Mouse (Mus musculus) c-Kit-negative CD71-positive TER-119-positive erythroid progenitor cells, embryonic 14.5 days (primary cell): ENCODE results near the gene Grm5.

ENCODE experiments used
- DNase-seq: peaks from one replicate; pipeline ENCODE4 v3.0.0-alpha.2; 2013; ENCODE audit warnings: low read depth, low spot score

Grm5 gene

DNA sequence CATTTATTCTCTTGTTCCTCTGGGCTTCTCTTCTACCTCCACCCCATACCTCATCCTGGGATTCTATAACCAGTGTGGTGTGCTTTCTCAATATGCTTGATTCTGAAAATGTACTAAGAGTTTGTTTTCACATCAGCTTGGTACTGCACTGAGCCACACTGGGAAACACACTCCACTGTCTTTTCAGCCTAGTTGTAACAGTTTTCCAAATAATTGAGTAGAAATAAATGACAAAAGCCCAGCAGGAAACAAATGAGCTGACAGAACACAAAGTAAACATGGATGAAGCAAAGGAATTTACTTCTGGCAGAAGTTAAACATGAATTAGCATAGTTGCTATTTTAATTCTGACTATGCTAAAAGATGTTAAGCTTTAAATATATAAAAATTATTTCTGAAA lies 262.1 kb downstream of the Grm5 start:
- no peak for DNase-seq

DNA sequence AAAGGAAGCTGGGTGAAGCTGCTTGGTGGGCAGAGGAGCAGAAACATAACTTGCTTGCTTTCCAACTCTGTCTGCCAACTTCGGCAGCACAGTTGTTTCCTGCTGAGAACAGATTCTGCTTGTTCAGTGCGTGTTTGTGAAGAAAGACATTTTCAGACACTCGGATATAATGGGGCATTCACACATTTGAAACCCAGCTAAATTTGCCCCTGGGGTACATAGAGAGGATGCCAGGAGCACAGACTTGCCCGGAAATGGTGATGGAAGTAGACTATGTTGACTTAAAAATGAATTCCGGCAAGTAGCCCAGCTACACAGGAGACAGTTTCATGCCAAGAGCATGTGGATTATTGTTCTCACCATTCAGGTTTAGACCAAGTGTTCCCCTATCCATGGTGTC lies 342.0 kb downstream of the Grm5 start:
- no peak for DNase-seq

DNA sequence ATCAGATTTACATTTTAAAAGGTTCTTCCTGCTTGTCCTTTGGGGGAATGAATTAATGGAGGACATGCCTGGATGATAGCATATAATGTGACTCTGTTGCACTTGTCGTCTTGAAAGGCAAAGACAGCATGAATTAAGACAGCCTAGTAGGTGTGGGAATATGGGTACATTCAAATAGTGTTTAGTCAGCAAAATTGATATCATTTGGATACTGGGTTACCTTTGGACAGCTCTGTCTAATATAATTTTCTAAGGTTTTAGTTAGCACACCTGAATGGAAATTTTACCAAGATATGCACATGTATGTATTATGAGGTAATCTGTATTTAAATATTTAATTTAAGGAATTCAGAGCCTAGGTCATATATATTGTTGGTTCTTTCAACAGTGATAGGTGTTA lies 353.4 kb downstream of the Grm5 start:
- DNase-seq: no peak

DNA sequence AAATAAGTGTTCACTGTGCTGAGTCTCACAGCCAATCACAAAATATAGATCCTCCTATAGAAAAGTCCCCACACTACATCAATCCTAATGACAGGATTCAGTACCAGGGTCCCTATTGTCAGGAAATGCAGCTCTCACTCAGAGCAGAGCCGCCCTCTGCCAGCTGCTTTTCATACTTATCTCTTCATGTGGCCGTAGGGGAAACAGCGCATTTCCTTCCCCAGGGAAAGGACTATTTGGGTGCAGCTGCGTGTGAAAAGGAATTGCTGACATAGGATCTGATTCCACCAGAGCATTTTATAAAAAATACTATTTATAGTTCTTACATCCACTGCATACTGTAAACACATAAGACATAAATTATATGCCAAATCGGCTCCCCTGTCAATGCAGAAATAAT lies 354.3 kb downstream of the Grm5 start:
- DNase-seq: no peak

DNA sequence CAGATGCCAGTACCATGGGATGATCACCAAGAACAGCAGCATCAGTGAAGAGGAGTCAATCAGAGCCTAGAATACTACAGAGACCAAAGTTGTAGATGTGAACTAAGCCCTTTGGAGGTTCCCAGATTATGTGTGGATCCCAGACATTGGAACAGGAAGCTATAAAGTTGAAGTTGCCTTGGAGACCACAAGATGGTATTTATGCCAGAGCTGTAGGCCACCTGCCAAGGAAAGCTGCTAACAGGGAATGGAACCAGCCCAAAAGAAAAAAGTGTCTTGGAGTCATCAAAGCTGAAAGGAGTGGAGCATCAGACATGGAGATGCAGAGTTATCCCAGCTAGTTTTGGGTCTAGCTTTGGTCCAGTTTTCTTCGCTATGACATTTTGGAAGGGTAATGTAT lies 366.2 kb downstream of the Grm5 start:
- no peak for DNase-seq

DNA sequence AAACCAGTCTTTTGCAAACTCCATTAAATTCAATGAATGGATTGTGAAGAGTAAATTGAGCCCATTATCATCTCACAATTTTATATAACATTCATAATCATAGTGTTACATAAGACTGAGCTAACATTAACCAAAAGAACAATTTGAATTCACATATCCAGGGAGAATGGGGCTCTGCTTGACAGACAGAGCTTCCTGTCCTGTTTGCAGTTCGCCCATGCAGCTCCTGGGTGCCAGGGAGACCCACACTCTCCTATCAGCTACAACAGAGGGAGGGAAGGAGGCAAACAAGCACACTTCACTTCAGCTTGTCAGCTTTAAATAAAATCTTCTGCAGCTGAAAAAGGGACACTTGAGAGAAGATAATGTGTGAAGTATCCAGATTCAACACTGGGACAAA lies 389.2 kb downstream of the Grm5 start:
- no peak for DNase-seq

DNA sequence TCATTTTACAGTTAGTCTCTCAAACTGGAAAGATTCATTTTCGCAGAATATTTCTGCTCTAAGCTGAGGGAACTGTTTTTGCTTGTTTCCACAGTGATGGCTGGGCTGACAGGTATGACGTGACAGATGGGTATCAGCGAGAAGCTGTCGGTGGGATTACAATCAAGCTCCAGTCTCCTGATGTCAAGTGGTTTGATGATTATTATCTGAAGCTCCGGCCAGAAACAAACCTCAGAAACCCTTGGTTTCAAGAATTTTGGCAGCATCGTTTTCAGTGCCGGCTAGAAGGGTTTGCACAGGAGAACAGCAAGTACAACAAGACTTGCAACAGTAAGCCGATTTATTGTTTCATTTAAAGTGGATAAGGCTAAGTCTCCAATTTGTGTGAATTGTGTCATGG lies 391.1 kb downstream of the Grm5 start:
- DNase-seq: no peak

DNA sequence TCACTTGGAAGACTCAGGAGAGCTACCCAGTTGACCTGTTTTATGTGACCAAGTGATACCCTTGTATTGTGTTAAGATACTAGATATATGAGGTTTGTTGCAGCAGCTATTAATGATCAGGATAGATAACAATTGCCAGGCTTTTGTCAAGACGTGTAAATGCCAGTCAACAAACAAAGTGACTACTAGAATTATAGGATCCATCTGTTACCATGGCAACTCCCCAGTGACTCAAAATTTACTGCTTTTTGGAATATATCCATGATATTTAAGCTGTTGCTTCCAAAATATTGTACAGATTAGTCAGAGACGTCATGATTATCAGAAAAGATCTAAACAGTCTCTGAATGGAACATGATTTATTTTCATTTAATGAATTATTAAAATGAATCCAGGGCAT lies 399.5 kb downstream of the Grm5 start:
- DNase-seq: no peak

DNA sequence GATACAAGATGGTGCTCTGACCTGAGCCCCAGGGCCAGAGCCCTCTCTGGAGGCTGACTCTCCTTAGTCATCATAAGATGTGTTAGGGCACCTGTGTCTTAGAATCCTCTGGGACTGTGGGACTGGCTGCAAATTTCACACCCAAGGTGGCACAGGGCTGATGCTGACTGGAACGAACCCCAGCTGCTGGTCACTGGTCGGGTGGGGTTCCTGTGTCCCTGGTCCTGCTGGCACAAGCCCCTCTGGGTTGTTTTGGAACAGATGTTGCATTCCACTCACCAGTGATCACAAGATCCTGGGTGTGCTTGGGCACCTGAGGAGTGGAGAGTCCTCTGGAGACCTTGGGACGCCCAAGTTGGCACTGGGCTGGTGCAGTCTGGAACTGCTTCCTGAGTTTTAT lies 430.5 kb downstream of the Grm5 start:
- DNase-seq: no peak

DNA sequence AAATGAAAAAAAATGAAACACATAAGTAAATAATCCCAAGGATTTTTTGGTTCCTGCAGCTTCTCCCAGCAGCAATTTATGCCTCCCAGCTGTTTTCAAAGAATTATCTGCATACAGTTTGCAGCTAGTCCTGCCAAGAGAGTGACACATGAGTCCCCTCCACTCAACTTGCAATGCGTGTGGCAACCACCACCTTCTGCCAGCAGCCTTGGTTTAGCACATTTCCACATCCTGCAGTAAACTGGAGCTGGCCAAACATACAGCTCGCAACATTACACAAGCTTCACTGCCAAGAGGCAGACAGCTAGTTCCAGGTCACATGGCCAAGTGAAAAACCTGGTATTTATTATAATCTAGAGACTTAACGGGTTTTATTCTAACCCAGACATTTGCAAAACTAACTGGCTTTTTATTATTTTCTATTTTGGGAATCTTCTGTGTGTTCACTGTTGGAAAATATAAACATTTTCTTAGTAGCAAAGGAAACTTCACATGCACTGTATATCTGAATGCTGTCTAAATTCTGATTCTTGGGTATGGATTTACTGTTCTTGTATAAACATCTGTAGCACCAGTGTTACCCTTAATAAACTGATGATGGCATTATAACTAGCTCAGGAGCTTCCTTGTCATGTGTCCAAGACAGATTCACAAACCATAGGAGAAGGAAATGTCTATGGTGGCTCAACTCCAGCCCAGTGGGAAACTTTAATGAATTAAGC lies 443.6 kb downstream of the Grm5 start:
- DNase-seq: no peak

DNA sequence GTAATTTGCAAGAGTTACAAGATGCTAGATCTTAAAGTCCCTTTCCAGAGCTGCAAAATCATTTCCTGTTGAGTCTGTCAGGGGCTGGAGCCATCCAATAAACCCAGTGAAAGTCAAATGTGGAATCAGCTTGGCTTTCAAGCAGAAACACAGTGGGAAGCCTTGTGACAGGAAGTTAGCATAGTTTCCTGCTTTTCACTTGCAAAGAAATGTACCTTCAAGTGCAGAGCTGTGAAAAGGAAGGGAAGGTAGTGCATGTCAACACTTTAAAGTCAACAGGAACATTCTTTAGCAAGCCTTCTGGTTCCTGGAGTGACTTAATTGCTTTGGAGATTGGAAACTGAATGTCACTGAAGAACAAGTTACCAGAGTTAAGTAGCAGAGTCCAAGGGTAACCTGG lies 463.4 kb downstream of the Grm5 start:
- DNase-seq: no peak

DNA sequence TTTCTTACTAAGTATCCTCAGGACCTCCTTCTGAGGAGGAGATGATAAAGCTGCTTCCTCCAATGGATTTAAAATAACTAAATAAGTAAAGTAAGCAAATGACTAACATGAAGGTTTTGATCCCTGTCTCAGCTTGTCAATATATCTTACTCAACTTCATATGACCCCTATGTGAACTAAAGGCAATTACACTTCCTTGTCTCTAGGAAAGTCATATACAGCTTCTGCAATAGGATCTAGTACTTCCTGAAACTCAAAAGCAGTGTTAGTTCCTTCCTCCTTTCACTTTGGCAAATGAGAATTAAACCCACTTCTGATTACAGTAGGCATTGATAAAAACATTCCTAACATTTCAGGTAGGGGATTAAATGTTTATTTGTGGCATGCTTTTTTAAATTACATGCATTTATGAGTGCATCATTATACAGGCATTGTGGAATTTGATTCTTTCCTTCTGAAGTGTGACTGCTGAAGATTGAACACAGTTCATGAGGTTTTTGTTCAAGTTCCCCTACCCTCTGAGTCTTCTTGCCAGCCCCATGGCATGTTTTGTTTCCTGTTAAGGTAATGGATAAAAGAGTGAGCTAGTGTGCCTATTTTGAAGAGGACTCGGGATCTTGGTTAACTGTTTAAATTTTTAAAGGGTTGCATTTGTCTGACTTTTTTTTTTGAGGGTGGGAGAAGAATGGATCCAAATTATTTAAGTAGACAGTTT lies 470.4 kb downstream of the Grm5 start:
- no peak for DNase-seq

DNA sequence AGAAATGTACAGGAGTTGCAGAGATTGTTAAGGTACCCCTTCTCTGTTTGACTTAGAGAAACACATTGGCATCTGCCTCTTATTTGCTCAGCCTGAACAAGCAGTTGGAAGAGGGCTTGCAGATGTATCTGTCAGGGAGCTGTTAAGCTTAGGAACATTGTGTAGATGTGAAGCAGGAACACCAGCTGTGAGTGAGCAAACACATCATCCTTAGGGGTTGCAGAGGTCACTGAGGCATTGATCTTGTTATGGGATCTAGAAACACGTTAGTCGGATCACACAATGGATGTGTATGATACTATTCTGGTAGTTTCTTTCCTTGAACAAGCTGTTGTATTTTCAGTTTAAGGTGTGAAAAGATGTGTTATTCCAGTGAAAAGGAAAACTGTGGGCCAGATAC lies 472.5 kb downstream of the Grm5 start:
- no peak for DNase-seq

DNA sequence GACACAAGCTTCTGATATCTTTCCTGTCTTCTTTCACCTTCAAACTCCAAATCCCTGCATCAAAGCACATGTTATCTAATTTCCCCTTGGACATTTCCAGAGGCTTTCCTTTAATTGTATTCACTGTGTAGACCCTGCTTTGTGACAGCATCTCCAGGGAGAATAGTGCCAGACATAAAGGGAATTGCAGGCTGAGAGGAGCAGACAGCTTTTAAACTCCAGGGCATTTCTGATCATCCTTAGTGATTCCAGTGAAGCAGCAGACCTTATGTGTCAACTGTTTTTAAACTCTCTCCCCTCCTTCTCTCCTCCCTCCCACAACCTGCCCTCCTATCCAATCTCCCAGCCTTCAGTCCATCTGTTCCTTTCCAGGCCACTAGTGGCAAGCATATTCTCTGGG lies 507.1 kb downstream of the Grm5 start:
- no peak for DNase-seq

DNA sequence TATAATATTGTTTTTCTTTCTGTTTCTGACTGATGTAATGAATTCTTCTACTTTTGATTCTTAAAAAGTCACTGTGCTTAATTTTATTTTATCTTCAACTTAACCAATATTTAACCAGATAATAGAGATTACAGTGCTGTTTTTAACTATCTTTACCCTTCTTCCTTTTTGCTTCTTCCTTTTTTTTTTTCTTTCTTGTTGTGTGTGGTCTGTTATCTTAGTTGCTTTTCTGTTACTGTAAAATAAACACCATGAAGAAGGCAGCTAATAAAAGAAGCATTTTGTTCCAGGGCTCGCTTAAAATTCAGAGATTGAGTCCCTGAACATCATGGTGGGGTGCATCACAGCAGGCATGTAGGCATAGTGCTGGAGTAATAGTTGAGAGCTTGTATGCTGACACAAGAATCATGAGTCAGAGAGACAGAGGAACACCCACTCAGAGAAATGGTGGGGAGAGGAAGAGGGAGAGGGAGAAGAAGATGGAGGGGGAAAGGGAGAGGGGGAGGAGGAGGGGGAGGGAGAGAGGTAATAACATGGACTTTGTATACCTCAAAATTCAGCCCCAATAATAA lies 512.7 kb downstream of the Grm5 start:
- DNase-seq: no peak

DNA sequence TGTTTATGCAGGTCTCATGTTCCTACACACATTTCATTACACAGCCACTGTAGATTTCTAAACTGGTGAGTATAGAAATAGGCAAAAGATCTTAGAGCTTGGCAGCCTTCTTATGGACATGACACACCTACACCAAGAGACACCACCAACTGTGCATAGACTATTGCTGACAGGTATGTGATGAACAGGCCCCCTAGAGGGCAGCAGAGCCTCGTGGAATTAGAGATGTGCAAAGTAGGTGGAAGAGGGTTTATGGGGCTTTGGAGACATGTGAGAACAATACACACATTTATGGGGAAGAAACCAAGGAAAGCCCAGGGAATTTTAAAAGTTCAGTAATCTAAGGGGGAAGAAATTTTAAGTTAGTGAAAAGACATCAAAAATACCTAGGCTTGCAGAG lies 513.7 kb downstream of the Grm5 start:
- DNase-seq: no peak

DNA sequence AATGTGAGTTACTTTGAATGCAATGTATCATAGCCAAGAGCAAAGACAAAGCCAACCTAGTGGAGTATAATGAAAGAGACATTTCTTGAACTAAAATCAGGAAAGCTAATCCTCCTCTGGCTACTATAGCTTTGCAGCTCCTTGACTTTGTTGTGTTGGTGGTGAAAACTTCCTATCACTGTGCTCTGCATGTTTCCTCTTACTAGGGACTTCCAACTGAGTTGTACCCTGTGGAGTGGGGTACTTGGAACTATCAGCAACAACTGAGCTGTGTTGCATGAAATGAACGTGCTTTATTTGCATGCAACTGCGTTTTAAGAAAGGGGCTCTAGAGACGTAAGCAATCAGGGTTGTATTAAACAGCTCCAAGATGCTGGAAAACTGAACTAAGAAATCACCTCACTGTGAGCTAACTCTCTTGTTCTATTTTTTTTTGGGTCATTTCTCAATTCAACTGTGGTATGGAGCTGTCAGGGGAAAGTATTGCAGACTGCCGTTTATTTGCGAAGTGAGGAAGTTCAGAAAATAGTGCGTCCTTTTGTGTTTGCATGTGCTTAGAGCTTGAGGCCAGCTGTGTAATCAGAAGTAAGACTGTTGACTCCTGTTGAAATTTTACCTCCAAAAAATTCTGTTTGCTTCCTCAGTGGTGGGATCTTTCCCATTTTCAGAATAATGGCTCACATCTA lies 532.9 kb downstream of the Grm5 start:
- no peak for DNase-seq

DNA sequence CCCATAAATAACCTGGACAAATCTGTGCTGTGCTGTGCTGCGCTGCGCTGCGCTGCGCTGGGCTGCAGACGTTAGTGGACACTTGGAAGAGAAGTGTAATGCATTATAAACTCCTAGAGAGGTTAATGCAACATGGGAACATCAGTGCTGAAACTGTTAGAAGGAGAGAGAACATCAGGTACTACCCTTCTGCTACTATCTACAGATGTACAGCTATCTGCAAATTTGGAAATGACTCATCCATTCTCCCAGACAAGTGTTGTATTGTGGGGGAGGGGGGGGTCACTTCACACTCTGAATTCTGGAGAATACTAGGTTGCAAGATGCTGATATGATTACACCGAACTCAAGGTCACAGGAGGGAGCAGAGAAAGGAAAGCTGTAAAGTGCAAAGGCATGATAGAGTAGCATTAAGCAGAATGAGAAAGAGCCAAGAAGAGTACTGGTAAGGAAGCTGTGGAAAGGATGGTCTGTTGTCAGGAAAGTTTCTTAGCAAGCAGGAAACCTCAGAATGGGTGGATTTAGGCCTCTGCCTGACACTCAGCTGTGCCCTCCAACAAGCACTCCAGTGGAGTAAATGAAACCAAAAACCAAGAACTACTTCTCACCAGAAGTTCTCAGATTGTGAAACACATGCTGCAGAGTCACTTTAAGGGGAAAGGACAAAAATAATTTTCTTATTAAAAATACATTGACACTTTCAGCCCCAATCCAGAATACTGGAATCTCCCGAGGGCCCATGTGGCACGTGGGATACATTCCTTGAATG lies 544.3 kb downstream of the Grm5 start:
- no peak for DNase-seq

DNA sequence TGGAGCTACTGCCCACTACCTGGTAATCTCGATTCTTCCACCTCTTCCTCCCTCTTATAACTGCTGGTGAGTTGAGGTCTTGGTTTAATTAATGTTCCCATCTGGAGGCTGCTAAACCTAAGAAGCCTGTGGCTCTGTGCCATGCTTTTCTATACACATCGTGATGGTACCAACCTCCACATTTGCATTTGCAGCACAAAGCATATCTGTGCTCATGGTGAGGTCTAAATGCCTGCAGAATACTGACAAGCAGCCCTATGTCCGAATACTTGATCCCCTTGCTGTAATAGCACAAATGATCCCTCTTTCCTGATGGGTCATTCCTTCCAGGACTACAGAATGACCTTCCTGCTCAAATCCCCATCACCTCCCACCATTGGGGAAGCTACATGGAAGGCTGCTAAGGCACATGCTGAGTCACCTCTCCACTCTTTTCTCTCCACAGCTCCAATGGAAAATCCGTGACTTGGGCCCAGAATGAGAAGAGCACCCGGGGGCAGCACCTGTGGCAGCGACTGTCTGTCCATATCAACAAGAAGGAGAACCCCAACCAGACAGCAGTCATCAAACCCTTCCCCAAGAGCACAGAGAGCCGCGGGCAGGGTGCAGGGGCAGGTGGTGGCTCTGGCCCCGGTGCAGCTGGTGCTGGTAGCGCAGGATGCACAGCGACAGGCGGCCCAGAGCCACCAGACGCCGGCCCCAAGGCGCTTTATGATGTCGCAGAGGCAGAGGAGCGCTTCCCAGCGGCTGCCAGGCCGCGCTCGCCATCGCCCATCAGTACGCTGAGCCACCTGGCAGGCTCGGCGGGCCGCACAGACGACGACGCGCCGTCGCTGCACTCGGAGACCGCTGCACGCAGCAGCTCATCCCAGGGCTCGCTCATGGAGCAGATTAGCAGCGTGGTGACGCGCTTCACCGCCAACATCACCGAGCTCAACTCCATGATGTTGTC lies 545.8 kb downstream of the Grm5 start:
- no peak for DNase-seq

DNA sequence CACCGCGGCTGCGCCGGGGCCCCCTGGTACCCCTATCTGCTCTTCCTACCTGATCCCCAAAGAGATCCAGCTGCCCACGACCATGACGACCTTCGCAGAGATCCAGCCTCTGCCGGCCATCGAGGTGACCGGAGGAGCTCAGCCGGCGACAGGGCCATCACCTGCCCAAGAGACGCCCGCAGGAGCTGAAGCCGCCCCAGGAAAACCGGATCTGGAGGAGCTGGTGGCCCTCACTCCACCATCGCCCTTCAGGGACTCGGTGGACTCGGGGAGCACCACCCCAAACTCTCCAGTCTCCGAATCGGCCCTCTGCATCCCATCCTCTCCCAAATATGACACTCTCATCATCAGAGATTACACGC lies 546.5 kb downstream of the Grm5 start:
- DNase-seq: no peak
